ENCODE assay signal across 8 mouse cellular contexts in genomic region chr13:95891926-95892610, GRCm38 (mm10). TPM values are rescaled to one million over a fixed set of nuclear protein-coding genes. Genes with fewer than 3 reads are reported as not detected.
A peak's percentile ranks its signal among the peaks of the same experiment; 100 is the strongest.
DNase-seq lines count a peak whose midpoint lies in the region; ATAC-seq and TF ChIP-seq lines count a peak whose summit lies in the region.

No protein-coding gene starts in this region.

- H3K9ac ChIP-seq in forebrain, embryonic 12.5 days: peak overlapping the region; percentile 86
- H3K9ac ChIP-seq in heart, postnatal 0 days (replicated peaks; ENCODE audit: low read depth, low read length): peak overlapping the region; percentile 65
- H3K9ac ChIP-seq in lung, embryonic 14.5 days: peak overlapping the region; percentile 69
- H3K9ac ChIP-seq in neural tube, embryonic 15.5 days (replicated peaks): peak overlapping the region; percentile 69

- TF ChIP-seq CTCF in heart, postnatal 0 days (IDR thresholded peaks at IDR 0.05; ENCODE audit: low read depth): peak; percentile 83
- TF ChIP-seq CTCF in lung, embryonic 14.5 days (IDR thresholded peaks at IDR 0.05; ENCODE audit: low read depth): peak; percentile 79

- H3K4me2 ChIP-seq in forebrain, embryonic 12.5 days: peak overlapping the region; percentile 89
- peak overlapping the region; percentile 98 for H3K4me2 ChIP-seq in heart, postnatal 0 days (ENCODE audit: low read depth, low read length)
- peak overlapping the region; percentile 81 for H3K4me2 ChIP-seq in lung, embryonic 14.5 days
- H3K4me2 ChIP-seq in neural tube, embryonic 15.5 days: peak overlapping the region; percentile 99

- peak; percentile 89 for ATAC-seq in forebrain, embryonic 12.5 days (ENCODE audit: low FRiP score)
- ATAC-seq in heart, postnatal 0 days (ENCODE audit: insufficient read depth, low read depth): peak; percentile 83
- ATAC-seq in lung, embryonic 14.5 days (ENCODE audit: insufficient read depth): peak; percentile 84
- ATAC-seq in neural tube, embryonic 15.5 days (ENCODE audit: low FRiP score): peak; percentile 91

- 0 out of 2 replicates have a peak, but pooled peaks cover 3% of the 10 kb centered on the region for H3K27me3 ChIP-seq in forebrain, embryonic 12.5 days
- H3K27me3 ChIP-seq in heart, postnatal 0 days (ENCODE audit: control insufficient read depth, insufficient read depth, low read length): peaks cover 12% of the 10 kb centered on the region; the same call in 1 of the 2 replicates
- no peaks in the 10 kb centered on the region for H3K27me3 ChIP-seq in lung, embryonic 14.5 days (ENCODE audit: insufficient read depth, low read length)
- H3K27me3 ChIP-seq in neural tube, embryonic 15.5 days (replicated peaks): peaks cover 4% of the 10 kb centered on the region

- no peak for TF ChIP-seq EP300 in heart, postnatal 0 days (IDR thresholded peaks at IDR 0.05; ENCODE audit: low read depth)

- no peaks in the 10 kb centered on the region for H3K36me3 ChIP-seq in forebrain, embryonic 12.5 days (replicated peaks)
- no peaks in the 10 kb centered on the region for H3K36me3 ChIP-seq in heart, postnatal 0 days (replicated peaks; ENCODE audit: control insufficient read depth, insufficient read depth, low read length)
- no peaks in the 10 kb centered on the region for H3K36me3 ChIP-seq in lung, embryonic 14.5 days (ENCODE audit: insufficient read depth)
- H3K36me3 ChIP-seq in neural tube, embryonic 15.5 days: no peaks in the 10 kb centered on the region

- H3K4me3 ChIP-seq in forebrain, embryonic 12.5 days (replicated peaks): peak overlapping the region; percentile 80
- H3K4me3 ChIP-seq in heart, postnatal 0 days (ENCODE audit: low read depth, low read length): peak overlapping the region; percentile 71
- H3K4me3 ChIP-seq in lung, embryonic 14.5 days (ENCODE audit: low read depth, low read length): peak overlapping the region; percentile 72
- H3K4me3 ChIP-seq in neural tube, embryonic 15.5 days (replicated peaks): peak overlapping the region; percentile 74

- H3K9me3 ChIP-seq in forebrain, embryonic 12.5 days: no peaks in the 10 kb centered on the region
- H3K9me3 ChIP-seq in heart, postnatal 0 days (replicated peaks; ENCODE audit: control insufficient read depth, low read length): no peaks in the 10 kb centered on the region
- H3K9me3 ChIP-seq in lung, embryonic 14.5 days (ENCODE audit: low read depth, low read length): no peaks in the 10 kb centered on the region
- no peaks in the 10 kb centered on the region for H3K9me3 ChIP-seq in neural tube, embryonic 15.5 days (replicated peaks)

- WGBS in forebrain, embryonic 12.5 days: under 1% methylated on average over 30 of the region's 52 CpGs
- under 1% methylated on average over 37 of the region's 52 CpGs for WGBS in heart, postnatal 0 days
- under 1% methylated on average over 50 of the region's 52 CpGs for WGBS in lung, embryonic 14.5 days
- WGBS in neural tube, embryonic 15.5 days: under 1% methylated on average over 48 of the region's 52 CpGs

- peak overlapping the region; percentile 76 for H3K27ac ChIP-seq in forebrain, embryonic 12.5 days
- H3K27ac ChIP-seq in heart, postnatal 0 days (ENCODE audit: low read depth): peak overlapping the region; percentile 32; the same call in 1 of the 2 replicates
- H3K27ac ChIP-seq in lung, embryonic 14.5 days (ENCODE audit: low read depth): 0 out of 2 replicates have a peak overlapping the region, but pooled peaks have one; percentile 40
- H3K27ac ChIP-seq in neural tube, embryonic 15.5 days (replicated peaks): 0 out of 2 replicates have a peak overlapping the region, but pooled peaks have one; percentile 28

- peak; percentile 80 for DNase-seq in ES-CJ7 (ENCODE audit: low read depth, low spot score)
- peak; percentile 68 for DNase-seq in c-Kit-positive CD71-positive TER-119-positive erythroid progenitor cells, embryonic 14.5 days (ENCODE audit: low spot score)
- DNase-seq in heart, postnatal 0 days (ENCODE audit: low spot score): peak; percentile 65
- DNase-seq in kidney, postnatal 25 days: peak; percentile 73 to 85
- DNase-seq in lung, embryonic 14.5 days: peak; percentile 90
- DNase-seq in thymus, adult 18-20 months: peak; percentile 86 to 88

- peaks cover 30% of the 10 kb centered on the region for H3K4me1 ChIP-seq in forebrain, embryonic 12.5 days
- peaks cover 8% of the 10 kb centered on the region for H3K4me1 ChIP-seq in heart, postnatal 0 days (ENCODE audit: control insufficient read depth, insufficient read depth)
- H3K4me1 ChIP-seq in lung, embryonic 14.5 days (ENCODE audit: insufficient read depth): peaks cover 4% of the 10 kb centered on the region; the same call in 1 of the 2 replicates
- H3K4me1 ChIP-seq in neural tube, embryonic 15.5 days: peaks cover 24% of the 10 kb centered on the region

RNA-seq across cellular contexts. Expression of gene Iqgap2, which starts 0.3 kb away (rescaled TPM):
- polyA plus RNA-seq in forebrain, embryonic 12.5 days (2016; fragmentation: Nextera tagmentation; extraction: Ambion mirVana): 16.7 and 17.2 TPM in 2 replicates
- 1.3 and 2.0 TPM in 2 replicates for total RNA-seq in heart, postnatal 0 days (2014; rRNA removed; ENCODE audit: low replicate concordance)
- polyA plus RNA-seq in heart, postnatal 0 days (2015; fragmentation: Nextera tagmentation; extraction: Ambion mirVana): 0.83 and 1.0 TPM in 2 replicates
- 8.6 and 9.8 TPM in 2 replicates for polyA plus RNA-seq in lung, embryonic 14.5 days (2014; fragmentation: Nextera tagmentation; extraction: Ambion mirVana)
- 1.9 and 6.0 TPM in 2 replicates for polyA plus RNA-seq in neural tube, embryonic 15.5 days (2015; fragmentation: Nextera tagmentation; extraction: Ambion mirVana)

Comparison
In these comparisons a context has a peak if more than half of its experiments do, and no peak if none do; other contexts are left out.
1. Peak in every context shown above with its lines: DNase-seq, ATAC-seq, H3K4me3 ChIP-seq and H3K27ac ChIP-seq.